Mouse (Mus musculus) MEL (cell line): Measurements from ENCODE around the gene Lrrc8a. TPM values are rescaled to one million over a fixed set of nuclear protein-coding genes. Genes with fewer than 3 reads are reported as not detected.

Experiments
- DNase-seq: peaks from one replicate; pipeline ENCODE4 v3.0.0; 2011; ENCODE audit warnings: low read depth, low spot score
- H3K27ac ChIP-seq: 2 replicates; pipeline ENCODE4 v1.5.1; 2012; ENCODE audit warnings: low read depth, mild to moderate bottlenecking, control low read depth, low read length, moderate library complexity; ENCODE audit not compliant: control insufficient read depth
- H3K27me3 ChIP-seq, 2 experiments: fragments of 150-350 bp in 1 of 2; sonication (generic) in 1 of 2; 2 replicates each; pipeline ENCODE4 v1.6.1; 2012; ENCODE audit warnings: low read length in 2 of 2, mild to moderate bottlenecking in 2 of 2, improper control_type of control experiment in 1 of 2, moderate library complexity in 1 of 2; ENCODE audit not compliant: insufficient read depth in 2 of 2, control insufficient read depth in 1 of 2
- H3K36me3 ChIP-seq, 2 experiments: 2 replicates each; pipeline ENCODE4 v1.6.1; 2012 to 2014; ENCODE audit warnings: low read length in 2 of 2, improper control_type of control experiment in 1 of 2, inconsistent platforms in 1 of 2, mild to moderate bottlenecking in 1 of 2; ENCODE audit not compliant: insufficient read depth in 2 of 2, control insufficient read depth in 1 of 2
- H3K4me1 ChIP-seq, 2 experiments: fragments of 150-350 bp in 1 of 2; sonication (generic) in 1 of 2; 2 replicates each; pipeline ENCODE4 v1.6.1; 2012; ENCODE audit warnings: low read length in 2 of 2, improper control_type of control experiment in 1 of 2, mild to moderate bottlenecking in 1 of 2; ENCODE audit not compliant: insufficient read depth in 2 of 2, control insufficient read depth in 1 of 2
- H3K4me3 ChIP-seq, 2 experiments: fragments of 150-350 bp in 1 of 2; sonication (generic) in 1 of 2; 2 replicates each; pipeline ENCODE4 v1.5.1; 2012; ENCODE audit warnings: low read depth in 2 of 2, low read length in 2 of 2, mild to moderate bottlenecking in 2 of 2, moderate library complexity in 2 of 2, control low read depth in 1 of 2, improper control_type of control experiment in 1 of 2; ENCODE audit not compliant: control insufficient read depth in 1 of 2, insufficient read depth in 1 of 2
- H3K79me2 ChIP-seq: 2 replicates; pipeline ENCODE4 v1.6.1; 2012; ENCODE audit warnings: mild to moderate bottlenecking, low read length, moderate library complexity; ENCODE audit not compliant: control insufficient read depth, poor library complexity, insufficient read depth
- H3K9ac ChIP-seq: 2 replicates; pipeline ENCODE4 v1.6.1; 2012; ENCODE audit warnings: low read depth, mild to moderate bottlenecking, control low read depth, low read length, moderate library complexity; ENCODE audit not compliant: control insufficient read depth, poor library complexity, severe bottlenecking
- H3K9me3 ChIP-seq: fragments of 150-350 bp; sonication (generic); replicated peaks from 2 replicates; pipeline ENCODE4 v1.6.1; 2012; ENCODE audit warnings: mild to moderate bottlenecking, low read length, improper control_type of control experiment, moderate library complexity; ENCODE audit not compliant: insufficient read depth
- BHLHE40 ChIP-seq: IDR thresholded peaks from 2 replicates; pipeline ENCODE4 v1.6.1; 2012; ENCODE audit warnings: low read depth, mild to moderate bottlenecking, inconsistent platforms, low read length, improper control_type of control experiment, borderline replicate concordance
- CHD1 ChIP-seq: IDR thresholded peaks from 2 replicates; pipeline ENCODE4 v1.6.1; 2012; ENCODE audit warnings: low read depth, mild to moderate bottlenecking, inconsistent platforms, low read length, improper control_type of control experiment
- CHD2 ChIP-seq: IDR thresholded peaks from 2 replicates; pipeline ENCODE4 v1.6.1; 2011; ENCODE audit warnings: low read length, improper control_type of control experiment
- E2F4 ChIP-seq: IDR thresholded peaks from 2 replicates; pipeline ENCODE4 v1.6.1; 2011; ENCODE audit warnings: low read depth, low read length, improper control_type of control experiment, borderline replicate concordance
- EP300 ChIP-seq, 2 experiments: IDR thresholded peaks; 2 replicates each; pipeline ENCODE4 v1.6.1; 2011; ENCODE audit warnings: improper control_type of control experiment in 2 of 2, low read length in 2 of 2, low read depth in 1 of 2, mild to moderate bottlenecking in 1 of 2
- GATA1 ChIP-seq: IDR thresholded peaks from 2 replicates; pipeline ENCODE4 v1.6.1; 2011; ENCODE audit warnings: low read depth, low read length, improper control_type of control experiment
- HCFC1 ChIP-seq: IDR thresholded peaks from 2 replicates; pipeline ENCODE4 v1.6.1; 2012; ENCODE audit warnings: low read depth, mild to moderate bottlenecking, inconsistent platforms, low read length, improper control_type of control experiment, moderate library complexity
- JUND ChIP-seq: IDR thresholded peaks from 2 replicates; pipeline ENCODE4 v1.6.1; 2011; ENCODE audit warnings: low read depth, mild to moderate bottlenecking, improper control_type of control experiment, low read length
- MAFK ChIP-seq: IDR thresholded peaks from 2 replicates; pipeline ENCODE4 v1.6.1; 2011; ENCODE audit warnings: low read depth, mild to moderate bottlenecking, low read length, improper control_type of control experiment, borderline replicate concordance
- MAZ ChIP-seq: IDR thresholded peaks from 2 replicates; pipeline ENCODE4 v1.6.1; 2012; ENCODE audit warnings: low read depth, mild to moderate bottlenecking, inconsistent platforms, low read length, improper control_type of control experiment
- MEF2A ChIP-seq: IDR thresholded peaks from 2 replicates; pipeline ENCODE4 v1.6.1; 2014; ENCODE audit warnings: low read depth, mild to moderate bottlenecking, inconsistent platforms, low read length, improper control_type of control experiment; ENCODE audit not compliant: poor library complexity, insufficient replicate concordance, severe bottlenecking; ENCODE audit errors: extremely low read depth
- MYC ChIP-seq: IDR thresholded peaks from 2 replicates; pipeline ENCODE4 v1.6.1; 2011; ENCODE audit warnings: low read depth, mild to moderate bottlenecking, low read length, improper control_type of control experiment, moderate library complexity
- NELFE ChIP-seq: IDR thresholded peaks from 2 replicates; pipeline ENCODE4 v1.6.1; 2011; ENCODE audit warnings: low read depth, low read length, improper control_type of control experiment
- POLR2A ChIP-seq, 2 experiments: IDR thresholded peaks; 2 replicates each; pipeline ENCODE4 v1.6.1; 2011 to 2012; ENCODE audit warnings: low read length in 2 of 2, mild to moderate bottlenecking in 2 of 2, control low read depth in 1 of 2, improper control_type of control experiment in 1 of 2, low read depth in 1 of 2, moderate library complexity in 1 of 2; ENCODE audit not compliant: control insufficient read depth in 1 of 2, insufficient read depth in 1 of 2, poor library complexity in 1 of 2
- POLR2AphosphoS5 ChIP-seq: IDR thresholded peaks from 2 replicates; pipeline ENCODE4 v1.6.1; 2012; ENCODE audit warnings: low read depth, borderline replicate concordance, mild to moderate bottlenecking, inconsistent platforms, low read length, moderate library complexity, mixed read lengths
- RCOR1 ChIP-seq: IDR thresholded peaks from 2 replicates; pipeline ENCODE4 v1.6.1; 2012; ENCODE audit warnings: low read depth, mild to moderate bottlenecking, inconsistent platforms, low read length, improper control_type of control experiment
- SIN3A ChIP-seq: IDR thresholded peaks from 2 replicates; pipeline ENCODE4 v1.6.1; 2012; ENCODE audit warnings: low read length, improper control_type of control experiment, inconsistent platforms
- SMC3 ChIP-seq: IDR thresholded peaks from 2 replicates; pipeline ENCODE4 v1.6.1; 2011; ENCODE audit warnings: low read depth, low read length, improper control_type of control experiment
- TAL1 ChIP-seq: IDR thresholded peaks from 2 replicates; pipeline ENCODE4 v1.6.1; 2012; ENCODE audit warnings: mild to moderate bottlenecking, inconsistent platforms, low read length, moderate library complexity, mixed read lengths
- TBP ChIP-seq: IDR thresholded peaks from 2 replicates; pipeline ENCODE4 v1.8.0; 2011; ENCODE audit warnings: low read depth, low read length, improper control_type of control experiment
- USF1 ChIP-seq: IDR thresholded peaks from 2 replicates; pipeline ENCODE4 v1.6.1; 2014; ENCODE audit warnings: low read depth, mild to moderate bottlenecking, inconsistent platforms, low read length, improper control_type of control experiment, moderate library complexity
- polyA plus RNA-seq, 2 experiments: library from polyadenylated mRNA; stranded (reverse) in 1 of 2; unstranded in 1 of 2; fragments of >175 nt in 1 of 2; fragments of >200 nt in 1 of 2; gene quantifications; 2 replicates each; pipeline versions ENCODE4 v1.2.1 to v1.2.4; 2012; ENCODE audit warnings: low replicate concordance in 2 of 2, low read depth in 1 of 2; ENCODE audit not compliant: insufficient read length in 2 of 2, insufficient read depth in 1 of 2, missing spikeins in 1 of 2
- total RNA-seq: library from RNA; depleted of rRNA; stranded (reverse); fragments of 300-350 nt; gene quantifications from 2 replicates; pipeline ENCODE4 v1.2.3, GENCODE M21; 2012

Gene Lrrc8a
- total and polyA plus RNA-seq, 3 experiments: 6.9 to 8.3 TPM; not detected in 1

DNA sequence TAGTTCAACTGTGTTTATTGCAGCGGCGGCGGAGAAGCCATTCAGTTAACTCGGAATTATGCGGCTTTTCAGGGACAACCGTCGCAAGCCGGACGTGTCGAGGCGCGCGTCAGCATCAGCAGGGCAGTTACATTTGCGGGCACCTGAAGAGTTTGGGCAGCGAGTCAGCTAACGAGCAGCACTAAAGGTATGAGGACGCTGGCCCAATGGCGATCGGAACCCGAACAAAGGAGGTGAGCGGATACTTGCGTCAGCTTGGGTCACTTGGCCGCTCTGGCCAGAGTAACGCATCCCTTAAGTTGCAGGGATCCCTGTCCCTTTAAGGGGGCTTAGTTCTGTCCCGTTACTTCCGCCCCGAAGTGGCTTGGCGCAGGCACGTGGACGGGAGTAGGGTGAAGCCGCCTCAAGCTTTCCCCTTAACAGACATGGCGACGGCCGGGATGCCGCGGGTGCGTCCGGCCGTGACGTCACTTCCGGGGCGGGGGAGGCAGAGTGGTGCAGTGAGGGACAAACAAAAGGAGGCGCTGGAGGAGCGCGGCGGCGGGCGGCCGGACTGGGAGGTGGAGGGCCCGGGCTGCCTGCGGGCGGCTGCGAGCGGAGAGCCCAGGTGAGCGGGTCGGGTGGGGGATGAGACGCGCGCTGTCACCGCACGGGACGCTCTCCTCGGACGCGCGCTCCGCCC, at the start of gene Lrrc8a (continued):
- no peak for TF ChIP-seq MAFK
- peak; percentile 100 for TF ChIP-seq SIN3A
- peak; percentile 94 for TF ChIP-seq MYC
- peak; percentile 45; the same call in 1 of the 2 replicates for TF ChIP-seq BHLHE40
- TF ChIP-seq, all 39 proteins: peak for 21

DNA sequence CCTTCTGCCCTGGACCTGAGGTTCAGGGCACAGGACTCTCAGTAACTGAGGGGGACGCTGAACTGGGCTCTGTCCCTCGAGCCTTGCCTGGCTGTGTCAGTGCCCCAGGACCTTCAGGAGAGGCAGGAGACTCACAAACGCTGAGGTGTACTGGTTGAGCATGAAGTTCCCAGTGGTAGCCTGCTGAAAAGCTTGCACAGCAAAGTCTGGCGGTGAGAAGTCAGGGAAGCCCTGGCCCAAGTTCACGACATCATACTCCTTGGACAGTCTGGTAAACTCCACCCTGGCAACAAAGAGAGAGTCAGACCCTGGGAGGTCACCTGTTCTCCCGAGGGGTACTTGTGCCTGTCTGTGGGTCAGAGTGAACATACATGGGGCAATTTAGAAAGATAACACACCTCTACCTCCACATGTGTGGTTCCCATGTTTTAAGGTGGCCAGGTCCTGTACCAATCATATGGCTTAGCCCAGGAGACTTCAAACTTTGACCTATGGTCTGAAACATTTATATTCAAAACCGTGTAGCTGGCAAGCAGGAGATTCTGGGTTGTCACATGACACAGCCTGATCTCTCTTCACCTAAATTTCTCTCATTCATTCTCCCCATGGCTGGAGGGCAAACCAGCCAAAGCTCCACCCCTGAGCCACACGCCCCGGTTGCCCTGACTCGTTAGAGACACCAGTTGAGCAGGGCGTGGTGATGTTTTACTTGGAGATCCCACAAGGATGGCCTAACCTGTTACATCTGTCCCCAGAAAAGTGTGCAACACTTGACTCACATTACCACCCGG, 45.5 kb upstream of the Lrrc8a start:
- no peaks in the 10 kb centered on the region for H3K27me3 ChIP-seq
- no peak overlapping the region for H3K9ac ChIP-seq
- no peaks in the 10 kb centered on the region for H3K79me2 ChIP-seq
- TF ChIP-seq E2F4 (no peak), TAL1 (no peak), JUND (no peak), MAZ (no peak), GATA1 (no peak), EP300 (IDR thresholded peaks at IDR 0.05; ENCODE audit: low read depth in 1 of 2, low read length in 2 of 2) (no peak), RCOR1 (no peak), SMC3 (no peak), TBP (no peak), BHLHE40 (no peak), MEF2A (no peak), CHD2 (no peak), CHD1 (no peak), USF1 (no peak), NELFE (no peak), SIN3A (no peak), POLR2AphosphoS5 (no peak), MYC (no peak), POLR2A (IDR thresholded peaks at IDR 0.05; ENCODE audit: control insufficient read depth in 1 of 2, insufficient read depth in 1 of 2, low read depth in 1 of 2, low read length in 2 of 2, poor library complexity in 1 of 2) (no peak), HCFC1 (no peak)
- H3K4me3 ChIP-seq: no peak overlapping the region
- no peaks in the 10 kb centered on the region for H3K9me3 ChIP-seq
- H3K4me1 ChIP-seq: no peaks in the 10 kb centered on the region
- no peaks in the 10 kb centered on the region for H3K36me3 ChIP-seq
- no peak overlapping the region for H3K27ac ChIP-seq
- no peak for DNase-seq
